Mouse (Mus musculus): ENCODE data around the gene Zfp184.

Zfp184 gene

GRCm38 (mm10) chr13:21993957-21994738 lies 49.3 kb downstream of the Zfp184 start:
- no peak for DNase-seq

DNA sequence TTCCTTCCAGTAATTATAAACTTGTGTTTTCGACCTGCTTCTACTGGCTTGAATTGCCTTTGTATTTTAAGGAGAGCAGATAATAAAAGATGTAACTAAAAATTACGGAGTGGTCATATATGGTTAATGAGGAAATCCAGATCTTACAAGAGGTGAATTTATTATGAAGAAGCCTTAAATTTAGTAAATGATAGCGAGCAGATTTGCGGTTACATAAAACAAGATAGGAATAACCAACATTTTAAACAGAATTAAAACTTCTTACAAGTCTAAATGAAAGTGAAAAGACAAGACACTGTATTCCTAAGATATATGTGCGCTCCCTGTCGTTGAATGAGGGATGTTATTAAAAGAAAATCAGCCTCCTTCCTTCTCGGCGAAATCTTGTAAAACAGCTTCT lies 50.0 kb downstream of the Zfp184 start:
- DNase-seq: no peak

DNA sequence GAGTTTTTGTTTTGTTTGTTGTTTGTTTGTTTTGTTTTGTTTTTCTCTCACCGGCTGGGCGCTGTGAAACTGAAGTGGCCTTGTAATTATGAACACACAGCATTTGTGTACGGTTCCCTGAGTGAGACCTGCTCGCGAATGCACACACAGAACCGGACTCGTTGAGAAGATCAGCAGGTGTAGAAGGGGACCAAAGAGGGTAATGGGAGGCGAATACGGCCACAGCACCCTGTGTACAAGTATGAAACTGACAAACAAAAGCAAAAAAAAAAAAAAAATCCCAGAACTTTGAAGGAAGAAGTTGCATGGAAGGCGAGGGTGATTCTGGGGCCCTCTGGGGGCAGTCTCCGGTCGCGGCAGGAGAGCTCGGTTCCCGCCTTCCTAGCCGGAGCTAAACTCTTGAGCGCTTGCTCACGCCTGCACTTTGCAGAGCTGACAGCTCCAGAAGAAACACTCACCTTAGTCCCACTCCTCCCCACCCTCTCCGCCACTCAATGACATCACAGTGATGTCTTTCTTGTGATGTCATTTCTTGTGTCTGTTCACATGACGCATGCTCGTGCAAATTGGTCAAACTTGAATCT lies 50.5 kb downstream of the Zfp184 start:
- DNase-seq: no peak

DNA sequence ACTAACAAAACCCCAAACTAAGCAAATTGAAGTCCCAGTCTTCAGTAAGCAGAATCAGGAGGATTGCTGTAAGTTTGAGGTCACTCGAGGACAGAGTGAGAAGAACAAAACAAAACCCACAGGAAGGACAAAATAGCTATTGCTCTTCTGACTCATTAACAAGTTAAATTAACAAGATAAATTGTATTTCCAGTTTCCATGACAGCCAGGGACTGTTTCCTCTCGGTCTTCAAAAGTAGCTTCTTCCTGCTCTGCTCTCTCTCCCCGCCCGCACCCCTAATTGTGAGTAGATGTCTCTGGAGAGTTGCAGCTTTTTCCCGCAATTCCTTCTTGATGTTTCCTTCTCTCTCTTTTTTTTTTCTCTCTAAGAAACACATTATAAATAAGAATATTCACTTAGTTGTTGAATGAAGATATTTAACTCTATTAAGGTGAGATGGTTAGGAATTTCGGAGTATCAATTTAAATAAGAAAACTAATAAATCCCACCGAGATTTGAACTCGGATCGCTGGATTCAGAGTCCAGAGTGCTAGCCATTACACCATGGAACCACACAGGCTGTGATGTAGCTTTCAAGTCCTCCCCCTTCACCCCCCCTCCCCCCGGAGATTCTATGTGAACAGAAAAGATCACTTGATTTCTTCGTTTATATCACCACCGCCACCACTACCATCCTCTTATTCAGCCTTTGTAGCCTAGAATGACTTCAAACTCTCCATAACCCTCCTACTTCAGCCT lies 51.4 kb downstream of the Zfp184 start:
- no peak for DNase-seq

GRCm38 (mm10) chr13:21996840-21997185 lies 51.9 kb downstream of the Zfp184 start:
- DNase-seq: no peak

DNA sequence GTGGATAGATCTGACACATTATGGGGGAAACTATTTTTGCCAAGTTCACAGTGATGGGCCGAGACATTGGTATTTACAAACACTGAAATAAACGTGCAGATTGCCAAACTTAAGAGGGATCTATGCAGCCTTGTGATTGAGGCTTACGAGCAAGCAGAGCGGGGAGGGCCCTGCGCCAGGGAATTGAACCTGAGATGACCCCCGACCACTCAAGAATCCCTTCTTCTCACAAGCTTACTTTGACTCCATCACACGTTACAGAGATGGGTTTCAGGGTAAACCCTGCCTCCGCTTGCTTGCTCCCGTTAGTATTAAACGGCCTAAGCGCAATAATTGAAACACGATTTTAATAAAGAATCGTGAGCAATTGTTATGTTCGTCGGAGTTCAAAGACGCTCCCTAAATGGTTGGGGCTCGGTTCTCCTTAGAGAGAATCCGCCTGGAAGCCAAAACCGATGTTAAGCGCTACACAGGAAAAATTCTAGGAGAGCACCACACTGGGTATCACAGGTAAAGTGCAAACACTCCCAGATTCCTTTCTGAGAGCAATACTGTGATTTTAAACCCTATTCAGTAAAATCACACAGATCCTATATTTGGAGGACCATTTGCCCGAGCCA lies 52.4 kb downstream of the Zfp184 start:
- DNase-seq: no peak

DNA sequence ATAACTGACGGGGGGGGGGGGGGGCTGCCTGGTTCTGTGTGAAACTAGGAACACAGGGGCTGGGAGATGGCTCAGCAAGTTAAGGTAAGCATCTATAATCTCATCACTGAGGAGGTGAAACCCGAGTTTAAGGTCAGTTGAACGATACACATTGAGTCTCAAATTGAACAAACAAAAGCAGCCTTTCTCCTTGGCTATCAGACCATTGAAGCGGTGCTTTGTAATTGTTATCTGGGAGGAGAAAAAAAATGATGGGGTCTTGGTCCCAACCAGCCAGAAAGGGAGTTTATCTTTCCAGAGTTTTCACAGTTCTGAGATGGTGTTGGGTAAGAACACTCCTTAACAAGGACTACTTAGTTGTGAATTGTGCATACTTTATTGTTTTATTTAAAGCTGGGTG lies 52.9 kb downstream of the Zfp184 start:
- no peak for DNase-seq

DNA sequence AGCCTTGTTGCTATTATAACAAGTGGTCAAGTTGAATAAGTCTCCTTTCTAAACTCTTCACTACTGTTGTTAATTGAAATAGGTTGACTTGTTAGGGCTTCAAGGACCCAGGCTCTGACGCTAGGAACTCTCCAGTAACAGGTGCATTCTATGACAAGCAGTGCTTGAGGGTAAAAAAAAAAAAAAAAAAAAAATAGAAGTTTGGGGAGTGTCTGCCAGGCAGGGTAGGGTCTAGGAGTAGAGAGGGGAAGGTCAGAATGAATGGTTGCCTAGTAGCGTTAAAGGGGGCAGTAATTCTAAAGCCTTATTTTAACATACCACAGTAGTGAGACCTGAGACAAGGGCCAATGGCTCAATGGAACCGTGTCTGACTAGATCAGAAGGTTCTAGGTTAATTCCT lies 53.5 kb downstream of the Zfp184 start:
- no peak for DNase-seq

DNA sequence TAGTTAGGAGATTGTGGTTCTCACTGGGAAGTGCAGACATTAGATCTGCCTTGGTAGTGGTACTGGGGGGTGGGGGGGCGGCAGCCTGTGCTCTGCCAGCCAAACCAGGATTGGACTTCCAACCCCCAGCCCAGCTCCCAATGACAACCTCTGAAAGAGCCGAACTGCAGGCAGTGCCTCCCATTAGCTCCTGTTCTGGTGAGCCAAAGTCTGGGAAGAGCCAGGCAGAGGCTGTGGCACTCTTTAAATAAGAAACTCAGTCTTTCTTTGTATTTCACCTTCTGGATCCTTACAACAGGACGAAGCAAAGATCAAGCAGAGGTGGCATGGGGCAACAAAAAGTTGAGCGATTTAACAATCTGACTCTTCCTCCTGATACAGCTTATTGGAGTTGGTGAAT lies 54.3 kb downstream of the Zfp184 start:
- DNase-seq: no peak

DNA sequence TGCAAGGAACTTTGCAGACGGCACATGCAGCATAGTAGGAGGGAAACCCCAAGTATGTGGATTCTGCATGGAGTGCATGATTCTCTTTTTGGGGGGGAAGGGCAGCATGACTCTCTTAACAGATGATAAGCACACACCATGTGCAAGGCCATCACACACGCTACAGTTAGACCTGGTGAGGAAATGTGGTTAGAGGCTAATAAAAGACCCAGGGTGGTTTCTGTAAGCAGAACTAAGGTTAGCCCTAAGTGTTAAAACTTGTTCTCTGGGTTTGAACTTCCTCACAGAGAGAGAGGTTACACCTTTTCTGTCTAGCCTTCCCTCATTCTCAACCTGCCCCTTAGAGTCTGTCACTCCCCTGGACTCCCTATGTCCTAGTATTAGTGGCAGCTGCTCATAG lies 56.5 kb downstream of the Zfp184 start:
- DNase-seq: no peak

DNA sequence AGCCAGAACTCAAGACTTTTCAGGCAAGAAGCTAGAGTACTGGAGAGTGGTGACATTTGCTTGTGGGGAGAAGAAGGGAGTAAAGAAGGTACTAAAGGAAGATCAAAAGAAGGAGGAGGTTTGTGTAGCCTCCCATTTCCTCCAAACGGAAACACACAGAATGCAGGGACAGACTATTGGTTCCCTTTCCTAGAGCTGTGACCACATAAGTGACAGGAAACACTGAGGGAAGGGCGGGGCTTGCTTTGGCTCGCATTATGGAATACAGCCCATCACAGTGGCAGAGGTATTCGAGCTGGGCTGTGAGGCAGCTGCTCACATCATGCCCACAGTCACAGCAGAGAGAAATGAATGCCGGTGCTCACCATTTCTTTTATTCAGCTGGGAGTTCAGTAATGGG lies 56.9 kb downstream of the Zfp184 start:
- no peak for DNase-seq

- no peak for DNase-seq
Measured at GRCm38 (mm10) chr13:22005605-22006333, 60.9 kb downstream of the Zfp184 start.

- DNase-seq: no peak
Measured at GRCm38 (mm10) chr13:22006334-22007120, 61.6 kb downstream of the Zfp184 start.

GRCm38 (mm10) chr13:22007121-22007510 lies 62.2 kb downstream of the Zfp184 start:
- DNase-seq: no peak

- DNase-seq: no peak
Measured at GRCm38 (mm10) chr13:22007872-22008271, 63.0 kb downstream of the Zfp184 start.

DNA sequence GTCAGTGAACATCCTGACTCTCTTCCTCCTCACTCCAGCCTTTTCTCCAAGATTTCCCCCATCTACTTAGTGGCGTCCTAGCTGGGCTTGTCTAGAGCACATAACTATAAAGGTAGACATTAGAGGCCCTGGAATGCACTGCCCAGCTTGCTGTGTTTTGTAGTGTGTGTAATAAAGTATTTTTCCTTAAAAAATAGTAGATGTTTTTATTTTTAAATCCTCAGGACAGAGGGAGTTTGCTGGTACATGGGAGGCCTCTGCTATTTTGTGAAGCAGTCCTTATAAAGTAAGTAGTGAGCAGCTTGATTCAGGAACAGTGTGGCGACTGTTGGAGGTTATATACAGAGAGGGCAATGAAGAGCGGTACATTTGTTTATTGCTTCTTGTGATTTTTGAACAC lies 63.8 kb downstream of the Zfp184 start:
- no peak for DNase-seq

- DNase-seq: no peak
Measured at GRCm38 (mm10) chr13:22009642-22010041, 64.7 kb downstream of the Zfp184 start, which contains the start of gene Prss16. Gene Prss16, minus strand, starts transcription at chr13:22009742.
